Mouse (Mus musculus) CD4-positive naive resting alpha-beta T cell, adult 76 days (primary cell): ENCODE measurements around the gene Ssh2. TPM values are rescaled to one million over a fixed set of nuclear protein-coding genes. Genes with fewer than 3 reads are reported as not detected.

Experiments used
- total RNA-seq: library from RNA; stranded (reverse); gene quantifications from one replicate; pipeline ENCODE4 v1.2.4, GENCODE M21; 2023

Gene Ssh2
- 410 TPM for total RNA-seq

DNA sequence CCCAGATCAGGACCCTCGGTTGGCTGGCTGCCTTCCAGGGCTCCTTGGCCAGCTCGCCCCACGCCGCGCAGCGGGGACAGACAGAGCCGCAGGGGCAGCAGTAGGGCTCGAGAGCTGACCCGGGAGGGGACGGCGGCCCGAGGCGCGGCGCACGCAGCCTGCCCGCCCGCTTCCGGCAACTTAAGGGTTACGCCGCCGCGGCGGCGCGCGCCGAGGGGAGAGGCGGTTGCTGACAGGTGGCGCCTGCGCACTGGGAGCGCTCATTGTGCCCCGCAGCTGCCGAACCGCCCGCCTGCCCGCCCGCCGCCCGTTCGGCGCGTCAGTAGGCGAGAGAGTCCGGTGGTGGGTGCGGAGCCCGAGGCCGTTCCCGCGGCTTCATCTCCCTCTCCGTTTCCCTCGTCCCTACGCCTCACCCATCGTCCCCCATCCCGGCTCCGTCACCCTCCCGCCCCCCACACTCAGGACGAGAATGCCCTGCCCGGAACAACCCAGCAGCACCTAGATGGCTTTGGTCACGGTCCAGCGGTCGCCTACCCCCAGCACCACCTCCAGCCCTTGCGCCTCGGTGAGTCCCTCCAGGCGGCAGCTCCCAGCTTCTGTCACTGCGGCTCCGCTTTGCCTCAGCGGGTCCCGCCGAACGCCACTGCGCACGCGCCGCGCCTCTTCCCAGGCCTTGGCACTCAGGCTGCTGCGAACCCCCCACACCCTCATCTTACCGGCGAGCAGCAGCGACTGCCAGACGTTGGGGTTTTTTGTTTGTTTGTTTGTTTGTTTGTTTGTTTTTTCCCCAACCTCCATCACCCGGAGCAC, at the start of gene Ssh2:
Gene Ssh2 (plus strand): TSS at position 337 of the 810 bp plus-strand sequence.

DNA sequence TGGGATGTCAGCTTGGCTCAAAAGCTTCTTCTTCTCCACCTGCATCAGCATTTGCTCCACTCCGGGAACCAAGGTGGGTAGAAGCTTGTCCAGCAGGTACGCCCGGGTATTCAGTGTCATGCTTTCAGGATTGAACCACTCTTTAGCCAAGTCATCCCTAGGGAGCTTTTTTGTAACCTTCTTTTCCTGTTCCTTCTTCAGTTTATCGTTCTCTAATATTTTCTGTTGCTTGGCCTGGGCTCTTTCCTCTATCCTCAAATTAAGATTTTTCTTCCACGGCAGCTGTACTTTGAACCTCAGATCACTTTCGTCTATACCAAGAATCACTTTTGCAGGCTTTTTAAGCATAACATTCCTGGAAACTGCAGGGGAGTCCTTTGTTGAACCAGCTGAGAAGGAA, 27.2 kb upstream of the Ssh2 start, which contains the start of gene Efcab5:
Gene Efcab5 (minus strand): TSS at position 101 of the 400 bp plus-strand sequence.

DNA sequence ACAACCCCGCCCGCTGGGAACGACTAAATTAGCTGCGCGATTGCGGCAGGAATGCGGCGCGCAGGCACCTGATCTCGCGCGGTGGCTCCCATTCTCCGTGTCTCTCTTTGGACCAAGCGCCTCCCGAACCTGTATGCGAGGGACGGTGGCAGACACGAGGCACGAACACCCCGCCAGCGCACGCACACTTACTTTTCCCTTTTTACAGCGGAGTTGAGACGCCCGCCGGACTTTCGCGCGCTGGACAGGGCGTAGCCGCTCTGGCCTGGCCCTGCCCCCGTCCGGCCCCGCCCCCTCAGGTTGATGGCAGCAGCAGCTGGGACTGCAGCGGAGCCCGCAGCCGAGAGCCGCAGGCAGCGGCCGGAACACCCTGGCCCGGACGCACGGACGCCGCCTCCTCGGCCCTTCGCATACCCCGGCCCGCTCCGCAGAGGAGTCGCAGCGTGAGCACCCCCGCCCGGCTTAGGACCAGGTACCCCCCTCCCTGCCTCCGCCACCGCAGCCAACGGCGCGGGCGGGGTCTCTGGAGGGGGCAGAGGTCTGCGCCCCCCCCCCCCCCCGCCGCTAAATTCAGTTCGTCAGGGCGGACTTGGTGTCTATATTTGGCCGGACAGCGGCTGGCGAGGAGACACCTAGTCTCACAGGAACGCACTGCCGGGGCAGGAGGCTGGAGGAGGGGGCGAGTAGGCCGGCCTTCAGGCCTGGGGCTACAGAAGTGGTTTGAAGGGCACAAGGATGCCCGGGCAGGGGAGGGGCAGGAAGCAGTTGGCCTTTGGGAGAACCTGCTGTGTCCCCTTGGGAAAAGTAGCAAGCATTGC, 246.4 kb downstream of the Ssh2 start, which contains the start of gene Coro6:
Gene Coro6 (plus strand): TSS at position 129 of the 818 bp plus-strand sequence.

DNA sequence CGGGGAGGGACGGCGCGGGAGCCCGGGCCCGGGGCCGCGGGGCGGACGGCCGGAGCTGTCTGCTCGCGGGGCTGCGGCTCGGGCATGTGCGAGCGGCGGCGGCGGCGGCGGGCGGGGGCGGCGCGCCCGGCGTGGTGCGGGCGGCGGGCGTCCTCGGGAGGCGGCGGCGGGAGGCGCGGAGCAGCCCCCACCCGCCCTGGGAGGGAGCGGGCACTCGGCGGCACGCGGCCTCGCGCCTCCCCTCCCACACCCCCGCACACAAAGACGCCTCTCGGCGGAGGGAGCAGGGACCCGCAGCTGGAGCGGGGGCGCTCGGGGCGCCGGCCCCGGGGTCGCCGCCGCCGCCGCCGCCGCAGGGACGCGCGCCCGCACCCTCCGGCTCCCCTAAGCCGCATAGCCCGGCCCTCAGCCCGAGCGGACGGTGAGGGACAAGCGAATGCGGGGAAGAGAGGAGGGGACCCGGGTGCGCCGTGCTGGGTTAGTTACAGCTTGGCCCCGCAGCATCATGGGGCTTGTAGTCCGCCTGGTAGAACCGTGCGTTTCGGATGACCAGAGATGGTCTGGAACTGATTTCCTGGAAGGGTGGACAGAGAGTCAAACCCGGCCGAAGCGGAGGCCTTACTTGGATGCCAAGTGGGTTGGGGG, 273.6 kb downstream of the Ssh2 start, which contains the start of gene Ankrd13b:
Gene Ankrd13b (minus strand): TSS at position 88 of the 645 bp plus-strand sequence.

DNA sequence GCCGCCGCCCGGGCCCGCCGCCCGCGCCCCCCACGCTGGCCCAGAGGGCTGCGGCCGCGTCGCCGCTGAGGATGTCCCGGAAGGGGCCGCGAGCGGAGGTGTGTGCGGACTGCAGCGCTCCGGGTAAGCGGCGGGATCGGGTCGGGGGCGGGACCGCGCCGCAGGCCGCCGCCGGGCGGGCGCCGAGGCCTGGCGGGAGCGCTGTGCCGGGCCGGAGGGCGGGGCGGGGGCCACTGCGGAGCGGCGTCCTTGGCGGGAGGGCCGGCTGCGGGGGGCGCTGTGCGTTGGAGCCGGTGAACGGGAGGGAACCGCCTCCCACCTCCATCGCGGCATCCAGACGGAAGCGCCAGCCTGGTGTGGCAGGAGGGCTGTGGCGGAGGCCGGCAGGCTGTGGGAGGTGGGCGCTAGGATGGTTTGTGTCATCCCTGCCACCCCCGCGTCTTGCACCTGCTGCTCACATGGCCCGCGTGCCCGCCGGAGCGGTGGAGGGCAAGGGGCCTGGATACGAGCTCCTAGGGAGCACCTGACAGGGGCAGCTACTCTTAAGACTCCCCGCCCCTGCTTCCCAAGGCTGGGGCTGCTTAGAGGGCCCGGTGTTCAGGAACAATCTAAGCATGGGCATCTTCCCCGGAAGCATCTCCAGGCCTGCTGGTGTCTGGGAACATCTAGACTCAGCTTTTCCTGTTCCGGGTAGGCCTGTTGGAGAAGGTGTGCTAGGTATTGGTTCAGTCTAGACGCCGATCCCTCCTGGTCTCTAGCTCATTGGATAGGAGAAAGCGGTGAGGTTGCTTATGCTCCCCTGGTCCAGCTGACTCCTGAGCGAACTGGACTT, 277.6 kb downstream of the Ssh2 start, which contains the start of gene Git1:
Gene Git1 (plus strand): TSS at position 51 of the 832 bp plus-strand sequence.

Other genes with a start within 250 kb of the Ssh2 start
- not detected for gene Slc6a4, start 217.7 kb upstream of the Ssh2 start, total RNA-seq
- gene Nsrp1, start 137.9 kb upstream of the Ssh2 start, total RNA-seq, result 23.9 TPM
- 0.53 TPM for gene Efcab5, start 27.3 kb upstream of the Ssh2 start, total RNA-seq
- gene Coro6, start 246.1 kb downstream of the Ssh2 start, total RNA-seq, result 1.7 TPM